Mouse (Mus musculus) embryonic facial prominence, embryonic 11.5 days (tissue): ENCODE data around the gene Olfr709-ps1. TPM values are rescaled to one million over a fixed set of nuclear protein-coding genes. Genes with fewer than 3 reads are reported as not detected.

ENCODE experiments used
- ATAC-seq: fragments of 200-750 bp; cut with Nextera tagmentation; replicated peaks from 2 replicates; pipeline ENCODE4 v1.8.0; 2017; ENCODE audit warnings: low read depth; ENCODE audit not compliant: insufficient number of reproducible peaks, low FRiP score, low TSS enrichment
- DNase-seq: peaks from one replicate; pipeline ENCODE4 v3.0.0-alpha.2; 2015; ENCODE audit warnings: low spot score
- H3K27ac ChIP-seq: fragments of 300-500 bp; sonication (generic); replicated peaks from 2 replicates; pipeline ENCODE4 v1.5.1; 2014; ENCODE audit warnings: mild to moderate bottlenecking, low read depth, low read length, control low read depth
- H3K27me3 ChIP-seq: fragments of 300-500 bp; sonication (generic); 2 replicates; pipeline ENCODE4 v1.6.1; 2014; ENCODE audit warnings: mild to moderate bottlenecking, low read length, moderate library complexity, mixed read lengths; ENCODE audit not compliant: control insufficient read depth, insufficient read depth
- H3K36me3 ChIP-seq: fragments of 300-500 bp; sonication (generic); replicated peaks from 2 replicates; pipeline ENCODE4 v1.6.1; 2014; ENCODE audit warnings: low read depth, mild to moderate bottlenecking, low read length, moderate library complexity, mixed read lengths; ENCODE audit not compliant: control insufficient read depth, insufficient read depth
- H3K4me1 ChIP-seq: fragments of 300-500 bp; sonication (generic); 2 replicates; pipeline ENCODE4 v1.6.1; 2014; ENCODE audit warnings: low read length, mixed read lengths; ENCODE audit not compliant: control insufficient read depth, insufficient read depth
- H3K4me2 ChIP-seq: fragments of 300-500 bp; sonication (generic); 2 replicates; pipeline ENCODE4 v1.6.1; 2014; ENCODE audit warnings: low read depth, mild to moderate bottlenecking, control low read depth, low read length, moderate library complexity
- H3K4me3 ChIP-seq: fragments of 300-500 bp; sonication (generic); 2 replicates; pipeline ENCODE4 v1.5.1; 2014; ENCODE audit warnings: low read depth, low read length, control low read depth
- H3K9ac ChIP-seq: fragments of 300-500 bp; sonication (generic); replicated peaks from 2 replicates; pipeline ENCODE4 v1.6.1; 2014; ENCODE audit warnings: mild to moderate bottlenecking, control low read depth, low read length
- H3K9me3 ChIP-seq: fragments of 300-500 bp; sonication (generic); replicated peaks from 2 replicates; pipeline ENCODE4 v1.6.1; 2016; ENCODE audit warnings: mild to moderate bottlenecking, low read length, inconsistent platforms, mixed read lengths; ENCODE audit not compliant: control insufficient read depth
- WGBS: fragments of 180-500 bp; shearing (Covaris S2); extraction: QIAGEN DNeasy Blood & Tissue Kit; methylation state at CpG from one replicate; pipeline ENCODE4 v1.1.7; 2014; 5-methylcytosine and 5-hydroxymethylcytosine counted together
- polyA plus RNA-seq: library from polyadenylated mRNA; unstranded; fragments of >200 nt; fragmentation: Nextera tagmentation; extraction: Ambion mirVana; gene quantifications from 2 replicates; pipeline ENCODE4 v1.2.1, GENCODE M21; 2014

Olfr709-ps1 gene
- polyA plus RNA-seq, 1 experiment from 2014 or later, result not detected

GRCm38 (mm10) chr7:106888062-106888461, 44.0 kb downstream of the Olfr709-ps1 start, which contains the start of gene Olfr706:
Olfr706 (minus strand) TSS chr7:106888162.
- Histone ChIP-seq H3K27me3 (no peaks in the 10 kb centered on the region), H3K4me2 (no peak within 1 kb of the TSS), H3K9ac (no peak within 1 kb of the TSS), H3K4me3 (no peak within 1 kb of the TSS), H3K9me3 (no peaks in the 10 kb centered on the region), H3K36me3 (no peaks in the 10 kb centered on the region), H3K4me1 (no peaks in the 10 kb centered on the region), H3K27ac (no peak within 1 kb of the TSS)
- 77% methylated on average over 2 of the region's 2 CpGs for WGBS
- no peak for ATAC-seq
- DNase-seq, result no peak

- no peak for ATAC-seq
- no peak within 1 kb of the TSS for H3K4me2 ChIP-seq
- H3K4me3 ChIP-seq, result no peak within 1 kb of the TSS
- no peaks in the 10 kb centered on the region for H3K4me1 ChIP-seq
- H3K9ac ChIP-seq, result no peak within 1 kb of the TSS
- no peak within 1 kb of the TSS for H3K27ac ChIP-seq
- WGBS, result 84% methylated on average over 3 of the region's 3 CpGs
- no peaks in the 10 kb centered on the region for H3K36me3 ChIP-seq
- no peaks in the 10 kb centered on the region for H3K9me3 ChIP-seq
- no peak for DNase-seq
- no peaks in the 10 kb centered on the region for H3K27me3 ChIP-seq
Measured at GRCm38 (mm10) chr7:106876791-106877190, 55.2 kb downstream of the Olfr709-ps1 start, which contains the start of gene Olfr705. Olfr705 (minus strand) TSS chr7:106876891.

Other genes starting within 250 kb of the Olfr709-ps1 start
- gene Olfr694, start 240.4 kb downstream of the Olfr709-ps1 start, polyA plus RNA-seq, result not detected in 2 replicates
- gene Olfr695, start 215.8 kb downstream of the Olfr709-ps1 start, polyA plus RNA-seq, result not detected in 2 replicates
- gene Olfr697, start 189.8 kb downstream of the Olfr709-ps1 start, polyA plus RNA-seq, result not detected in 2 replicates
- gene Olfr698, start 176.8 kb downstream of the Olfr709-ps1 start, polyA plus RNA-seq, result not detected in 2 replicates
- gene Olfr699, start 139.0 kb downstream of the Olfr709-ps1 start, polyA plus RNA-seq, result not detected in 2 replicates
- not detected in 2 replicates for gene Olfr700, start 123.4 kb downstream of the Olfr709-ps1 start, polyA plus RNA-seq
- not detected in 2 replicates for gene Olfr701, start 118.1 kb downstream of the Olfr709-ps1 start, polyA plus RNA-seq
- gene Olfr702, start 98.3 kb downstream of the Olfr709-ps1 start, polyA plus RNA-seq, result not detected in 2 replicates
- gene Olfr703, start 88.9 kb downstream of the Olfr709-ps1 start, polyA plus RNA-seq, result not detected in 2 replicates
- gene Olfr704, start 69.0 kb downstream of the Olfr709-ps1 start, polyA plus RNA-seq, result not detected in 2 replicates
- gene Olfr705, start 55.3 kb downstream of the Olfr709-ps1 start, polyA plus RNA-seq, result not detected in 2 replicates
- gene Olfr706, start 44.1 kb downstream of the Olfr709-ps1 start, polyA plus RNA-seq, result not detected in 2 replicates
- gene Olfr707, start 31.0 kb downstream of the Olfr709-ps1 start, polyA plus RNA-seq, result not detected in 2 replicates
- not detected in 2 replicates for gene Olfr1532-ps1, start 24.2 kb downstream of the Olfr709-ps1 start, polyA plus RNA-seq
- not detected in 2 replicates for gene Olfr710, start 16.1 kb upstream of the Olfr709-ps1 start, polyA plus RNA-seq
- not detected in 2 replicates for gene Olfr6, start 31.7 kb upstream of the Olfr709-ps1 start, polyA plus RNA-seq
- not detected in 2 replicates for gene Olfr711, start 43.2 kb upstream of the Olfr709-ps1 start, polyA plus RNA-seq
- not detected in 2 replicates for gene Olfr2, start 73.9 kb upstream of the Olfr709-ps1 start, polyA plus RNA-seq
- gene Olfr713, start 99.0 kb upstream of the Olfr709-ps1 start, polyA plus RNA-seq, result not detected in 2 replicates
- not detected in 2 replicates for gene Olfr714, start 138.8 kb upstream of the Olfr709-ps1 start, polyA plus RNA-seq
- not detected in 2 replicates for gene Olfr17, start 161.0 kb upstream of the Olfr709-ps1 start, polyA plus RNA-seq
- not detected in 2 replicates for gene Olfr715b, start 178.2 kb upstream of the Olfr709-ps1 start, polyA plus RNA-seq
- gene Olfr715, start 198.9 kb upstream of the Olfr709-ps1 start, polyA plus RNA-seq, result not detected in 2 replicates
- not detected in 2 replicates for gene Olfr716, start 206.1 kb upstream of the Olfr709-ps1 start, polyA plus RNA-seq
- not detected in 2 replicates for gene Nlrp14, start 234.8 kb upstream of the Olfr709-ps1 start, polyA plus RNA-seq